Mouse (Mus musculus) testis, adult 2 months (tissue): ENCODE measurements at regions not wholly inside any gene's neighbourhood (a gene's known extent, or its start where the extent isn't known, plus 50 kb on each side); places are given as distances from the start of the nearest gene placed in this dataset.

Experiments
- CTCF ChIP-seq: fragments of 200-500 bp; IDR thresholded peaks from 2 replicates; pipeline ENCODE4 v1.5.1; 2012; ENCODE audit warnings: low read depth, mild to moderate bottlenecking, inconsistent platforms, low read length, moderate library complexity; ENCODE audit not compliant: control insufficient read depth, insufficient read depth, insufficient replicate concordance
- POLR2A ChIP-seq: fragments of 200-500 bp; IDR thresholded peaks from 2 replicates; pipeline ENCODE4 v1.6.1; 2012; ENCODE audit warnings: low read depth, mild to moderate bottlenecking, inconsistent platforms, low read length, moderate library complexity; ENCODE audit not compliant: control insufficient read depth

DNA sequence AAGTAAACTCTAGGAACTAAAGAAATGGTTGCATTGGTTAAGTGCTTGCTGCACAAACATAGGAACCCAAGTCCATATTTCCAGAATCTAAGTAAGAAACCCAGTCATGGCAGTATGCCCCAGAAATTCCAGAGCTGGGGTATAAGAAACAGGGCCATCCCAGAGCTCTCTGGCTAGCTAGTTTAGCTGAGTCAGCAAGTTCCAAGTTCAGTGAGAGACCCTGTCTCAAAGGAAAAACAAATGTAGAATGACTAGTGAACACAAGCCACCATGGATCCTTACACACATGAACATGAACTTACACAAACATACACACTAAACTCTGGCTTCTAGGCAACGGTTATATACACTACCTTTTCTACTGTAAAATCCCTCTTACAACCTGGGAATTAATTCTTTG lies 245.4 kb downstream of the Slc4a3 start:
- TF ChIP-seq POLR2A (no peak), CTCF (no peak)
